Mouse (Mus musculus): ENCODE data around the gene Rngtt. TPM values are rescaled to one million over a fixed set of nuclear protein-coding genes. Genes with fewer than 3 reads are reported as not detected.
"Not testable (repeated sequence)": the region's sequence is repeated elsewhere in the genome, so short reads cannot be mapped to it uniquely, and the experiment has no call there.

The Rngtt gene
- polyA plus RNA-seq, 1 experiment, result 16.6 TPM

DNA sequence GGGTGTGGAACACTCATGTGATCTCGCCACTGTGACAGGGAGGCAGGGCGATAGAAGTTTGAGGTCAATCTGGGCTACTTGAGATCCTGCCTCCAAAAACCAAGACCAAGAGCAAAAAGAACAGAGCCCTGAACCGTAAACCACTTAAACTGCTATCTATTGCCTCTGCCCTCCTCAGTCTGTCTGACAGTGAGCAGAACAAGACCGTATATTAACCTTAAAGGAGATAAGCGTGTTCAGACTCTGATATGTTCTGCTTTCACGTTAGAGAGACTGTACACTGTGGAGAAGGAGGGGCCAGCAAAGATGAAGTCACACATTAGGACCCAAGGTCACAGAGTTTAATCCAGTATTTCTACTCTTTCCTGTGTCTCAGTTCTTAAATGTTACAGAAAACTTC, 68.8 kb downstream of the Rngtt start:
- no peaks in the 10 kb centered on the region for H3K4me1 ChIP-seq (ENCODE audit: control insufficient read depth, insufficient read depth, insufficient read length, low read length)
- no peak overlapping the region for H3K27ac ChIP-seq (replicated peaks; ENCODE audit: low read depth, low read length)
- no peak overlapping the region for H3K4me3 ChIP-seq (ENCODE audit: insufficient read depth, low read depth, low read length)

GRCm38 (mm10) chr4:33388899-33389298, 78.8 kb downstream of the Rngtt start:
- H3K4me3 ChIP-seq (ENCODE audit: insufficient read depth, low read depth, low read length), result no peak overlapping the region

GRCm38 (mm10) chr4:33390660-33391059, 80.5 kb downstream of the Rngtt start:
- Histone ChIP-seq H3K27ac (replicated peaks; ENCODE audit: low read depth, low read length) (no peak overlapping the region), H3K4me3 (ENCODE audit: insufficient read depth, low read depth, low read length) (no peak overlapping the region), H3K4me1 (ENCODE audit: control insufficient read depth, insufficient read depth, insufficient read length, low read length) (no peaks in the 10 kb centered on the region)

More at GRCm38 (mm10) chr4:33388899-33389298, 78.8 kb downstream of the Rngtt start:
- H3K27ac ChIP-seq (replicated peaks; ENCODE audit: low read depth, low read length), result no peak overlapping the region
- H3K4me1 ChIP-seq (ENCODE audit: control insufficient read depth, insufficient read depth, insufficient read length, low read length), result no peaks in the 10 kb centered on the region

GRCm38 (mm10) chr4:33393437-33393836, 83.3 kb downstream of the Rngtt start:
- no peaks in the 10 kb centered on the region for H3K4me1 ChIP-seq (ENCODE audit: control insufficient read depth, insufficient read depth, insufficient read length, low read length)
- H3K4me3 ChIP-seq (ENCODE audit: insufficient read depth, low read depth, low read length), result no peak overlapping the region
- no peak overlapping the region for H3K27ac ChIP-seq (replicated peaks; ENCODE audit: low read depth, low read length)

DNA sequence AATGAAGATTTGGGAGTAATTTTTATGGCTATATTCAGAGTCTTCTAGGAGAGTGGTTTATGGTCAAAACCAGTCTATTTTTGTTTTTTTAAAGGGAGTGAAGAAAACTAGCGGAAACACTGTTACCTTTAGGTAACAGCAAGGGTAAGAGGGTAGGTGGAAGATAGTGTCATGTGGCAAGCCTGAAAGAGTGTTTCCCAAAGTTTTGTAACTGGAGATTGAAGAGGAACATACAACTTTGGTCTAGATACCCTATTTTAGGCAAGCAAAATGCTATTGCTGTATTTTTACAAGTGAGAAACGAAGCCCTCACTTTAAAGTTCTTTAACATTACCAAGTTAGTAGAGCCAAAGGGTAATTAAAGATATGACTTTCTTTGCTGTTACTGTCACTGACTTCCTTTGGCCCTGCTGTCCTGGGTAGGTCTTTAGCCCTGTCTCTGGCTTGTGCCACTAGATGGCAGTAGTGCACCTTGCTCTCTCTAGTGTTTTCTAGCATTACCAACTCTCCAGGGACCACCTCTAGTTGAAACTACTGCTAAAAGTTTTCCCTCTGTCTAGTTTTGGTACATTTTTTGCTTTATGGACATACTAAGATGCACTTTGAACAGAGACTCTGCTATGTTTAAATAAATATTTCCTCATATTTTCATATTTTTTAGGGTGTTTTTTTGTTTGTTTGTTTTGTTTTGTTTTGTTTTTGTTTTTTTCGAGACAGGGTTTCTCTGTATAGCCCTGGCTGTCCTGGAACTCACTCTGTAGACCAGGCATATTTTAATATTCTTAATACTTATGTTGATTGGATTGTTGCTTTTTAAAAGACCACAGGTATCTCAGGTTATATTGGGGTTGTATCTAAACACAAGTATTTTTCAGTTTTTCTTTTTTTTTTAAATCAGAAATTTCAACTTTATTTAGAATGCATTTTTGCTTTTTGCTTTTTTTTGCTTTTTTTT, 86.4 kb downstream of the Rngtt start:
- no peak overlapping the region for H3K27ac ChIP-seq (replicated peaks; ENCODE audit: low read depth, low read length)
- no peak overlapping the region for H3K4me3 ChIP-seq (ENCODE audit: insufficient read depth, low read depth, low read length)
- no peaks in the 10 kb centered on the region for H3K4me1 ChIP-seq (ENCODE audit: control insufficient read depth, insufficient read depth, insufficient read length, low read length)

DNA sequence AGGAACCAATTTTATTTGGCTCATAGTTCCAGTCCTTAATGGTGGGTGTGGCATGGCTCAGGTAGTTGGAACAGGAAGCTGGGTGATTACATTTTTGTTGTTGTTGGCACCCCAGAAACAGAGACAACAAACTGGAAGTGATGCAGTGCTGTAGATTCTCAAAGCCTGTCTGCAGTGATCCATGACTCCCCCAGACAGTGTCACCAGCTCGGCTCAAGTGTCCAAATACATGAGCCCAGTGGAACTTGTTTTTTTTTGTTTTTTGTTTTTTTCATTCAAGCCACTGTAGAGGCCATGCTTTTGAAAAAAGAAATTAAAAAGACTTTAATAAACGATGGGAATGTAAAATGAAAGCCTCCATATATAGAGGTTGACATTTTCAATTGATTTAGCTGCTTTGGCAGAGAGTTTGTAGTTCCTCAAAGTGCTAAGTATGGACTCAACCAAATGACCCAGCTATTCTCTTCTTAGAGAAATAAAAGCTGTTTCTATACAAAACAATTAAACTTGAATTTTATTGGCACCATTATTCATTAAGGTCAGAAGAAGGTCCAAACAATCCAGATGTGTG, 95.7 kb downstream of the Rngtt start:
- H3K4me1 ChIP-seq (ENCODE audit: control insufficient read depth, insufficient read depth, insufficient read length, low read length), result no peaks in the 10 kb centered on the region
- no peak overlapping the region for H3K27ac ChIP-seq (replicated peaks; ENCODE audit: low read depth, low read length)
- H3K4me3 ChIP-seq (ENCODE audit: insufficient read depth, low read depth, low read length), result no peak overlapping the region

GRCm38 (mm10) chr4:33413791-33414190, 103.7 kb downstream of the Rngtt start:
- H3K4me3 ChIP-seq (ENCODE audit: insufficient read depth, low read depth, low read length), result no peak overlapping the region
- no peaks in the 10 kb centered on the region for H3K4me1 ChIP-seq (ENCODE audit: control insufficient read depth, insufficient read depth, insufficient read length, low read length)
- no peak overlapping the region for H3K27ac ChIP-seq (replicated peaks; ENCODE audit: low read depth, low read length)

DNA sequence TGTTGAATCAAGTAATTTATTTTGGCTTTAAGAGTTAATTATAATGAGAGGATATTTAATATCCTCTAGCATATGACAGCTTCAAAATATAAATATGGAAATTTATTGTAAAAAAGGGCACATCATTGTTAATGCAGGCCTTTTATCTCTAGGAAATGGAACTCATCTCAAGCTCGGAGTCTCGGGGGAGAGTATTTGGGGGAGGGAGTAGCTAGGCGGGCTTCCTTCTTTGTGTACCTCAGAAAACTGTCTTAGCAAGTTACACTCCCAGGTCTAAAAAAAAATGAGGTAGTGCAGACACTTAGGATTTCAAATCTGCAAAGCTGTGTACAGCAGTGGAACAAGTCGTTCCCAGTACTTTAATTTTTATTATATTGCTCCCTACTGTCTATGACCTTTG, 104.7 kb downstream of the Rngtt start:
- H3K4me1 ChIP-seq (ENCODE audit: control insufficient read depth, insufficient read depth, insufficient read length, low read length), result no peaks in the 10 kb centered on the region
- H3K4me3 ChIP-seq (ENCODE audit: insufficient read depth, low read depth, low read length), result no peak overlapping the region
- H3K27ac ChIP-seq (replicated peaks; ENCODE audit: low read depth, low read length), result no peak overlapping the region

DNA sequence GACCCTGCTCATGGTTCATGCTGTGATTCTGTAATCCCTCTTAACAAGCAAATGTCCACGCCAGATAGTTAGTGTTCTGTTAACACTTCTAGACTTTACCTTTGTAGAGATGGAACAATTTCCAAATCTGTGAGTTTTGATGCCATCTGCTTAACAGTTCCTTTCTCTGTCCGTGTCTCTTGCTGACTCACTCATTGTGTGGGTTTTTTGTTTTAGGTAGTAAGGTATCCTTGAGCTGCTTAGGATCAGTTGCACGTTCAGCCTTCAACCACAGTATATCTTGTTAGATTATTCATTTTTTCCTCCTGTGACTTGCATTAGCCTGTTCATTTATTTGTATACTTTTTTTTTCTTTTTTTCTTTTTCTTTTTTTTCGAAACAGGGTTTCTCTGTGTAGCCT, 107.3 kb downstream of the Rngtt start:
- Histone ChIP-seq H3K4me1 (ENCODE audit: control insufficient read depth, insufficient read depth, insufficient read length, low read length) (no peaks in the 10 kb centered on the region), H3K27ac (replicated peaks; ENCODE audit: low read depth, low read length) (no peak overlapping the region), H3K4me3 (ENCODE audit: insufficient read depth, low read depth, low read length) (no peak overlapping the region)

GRCm38 (mm10) chr4:33419644-33420043, 109.5 kb downstream of the Rngtt start:
- Histone ChIP-seq H3K4me1 (ENCODE audit: control insufficient read depth, insufficient read depth, insufficient read length, low read length) (no peaks in the 10 kb centered on the region), H3K27ac (replicated peaks; ENCODE audit: low read depth, low read length) (no peak overlapping the region), H3K4me3 (ENCODE audit: insufficient read depth, low read depth, low read length) (no peak overlapping the region)

GRCm38 (mm10) chr4:33428856-33429255, 118.7 kb downstream of the Rngtt start:
- no peaks in the 10 kb centered on the region for H3K4me1 ChIP-seq (ENCODE audit: control insufficient read depth, insufficient read depth, insufficient read length, low read length)
- H3K4me3 ChIP-seq (ENCODE audit: insufficient read depth, low read depth, low read length), result no peak overlapping the region
- no peak overlapping the region for H3K27ac ChIP-seq (replicated peaks; ENCODE audit: low read depth, low read length)

DNA sequence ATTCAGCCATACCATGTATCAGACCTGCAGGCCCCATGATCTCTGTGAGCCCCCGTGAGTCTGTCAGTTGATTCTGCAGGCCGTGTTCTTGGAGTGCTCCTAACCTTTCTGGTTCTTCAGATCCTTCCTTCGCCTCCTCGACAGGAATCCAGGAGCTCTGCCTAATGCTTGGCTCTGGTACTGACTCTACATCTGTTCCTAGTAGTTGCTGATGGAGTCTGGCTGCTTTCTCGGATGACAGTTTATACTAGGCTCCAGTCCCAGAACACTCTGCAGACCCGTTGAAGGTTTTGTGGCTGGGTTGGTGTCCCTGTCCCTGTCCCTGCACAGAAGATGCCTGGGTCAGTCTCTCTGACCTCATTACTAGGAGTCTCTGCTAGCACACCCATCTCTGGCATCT, 131.8 kb downstream of the Rngtt start:
- no peak overlapping the region for H3K4me3 ChIP-seq (ENCODE audit: insufficient read depth, low read depth, low read length)
- no peaks in the 10 kb centered on the region for H3K4me1 ChIP-seq (ENCODE audit: control insufficient read depth, insufficient read depth, insufficient read length, low read length)
- H3K27ac ChIP-seq (replicated peaks; ENCODE audit: low read depth, low read length), result no peak overlapping the region

- Histone ChIP-seq H3K4me3 (ENCODE audit: insufficient read depth, low read depth, low read length) (no peak overlapping the region), H3K27ac (replicated peaks; ENCODE audit: low read depth, low read length) (no peak overlapping the region), H3K4me1 (ENCODE audit: control insufficient read depth, insufficient read depth, insufficient read length, low read length) (no peaks in the 10 kb centered on the region)
Measured at GRCm38 (mm10) chr4:33446265-33446664, 136.2 kb downstream of the Rngtt start.

- Histone ChIP-seq H3K4me1 (ENCODE audit: control insufficient read depth, insufficient read depth, insufficient read length, low read length) (no peaks in the 10 kb centered on the region), H3K4me3 (ENCODE audit: insufficient read depth, low read depth, low read length) (no peak overlapping the region), H3K27ac (replicated peaks; ENCODE audit: low read depth, low read length) (no peak overlapping the region)
Measured at GRCm38 (mm10) chr4:33446881-33447280, 136.8 kb downstream of the Rngtt start.

DNA sequence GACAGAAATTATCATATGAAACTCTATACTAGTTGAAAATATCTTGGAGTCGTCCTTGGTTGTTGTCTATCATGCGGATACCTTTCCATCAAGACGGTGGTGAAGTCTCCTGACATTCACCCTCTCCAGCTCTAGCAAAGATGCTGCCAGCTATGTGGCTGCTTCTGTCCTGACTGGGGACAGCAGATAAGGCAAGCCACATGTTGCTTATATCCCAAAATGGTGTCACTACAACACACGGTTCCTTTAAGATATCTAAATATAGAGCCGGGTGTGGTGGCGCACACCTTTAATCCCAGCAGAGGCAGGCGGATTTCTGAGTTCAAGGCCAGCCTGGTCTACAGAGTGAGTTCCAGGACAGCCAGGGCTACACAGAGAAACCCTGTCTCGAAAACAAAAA, 140.2 kb downstream of the Rngtt start:
- H3K4me1 ChIP-seq (ENCODE audit: control insufficient read depth, insufficient read depth, insufficient read length, low read length); H3K27ac ChIP-seq (replicated peaks; ENCODE audit: low read depth, low read length); H3K4me3 ChIP-seq (ENCODE audit: insufficient read depth, low read depth, low read length): not testable (repeated sequence)

DNA sequence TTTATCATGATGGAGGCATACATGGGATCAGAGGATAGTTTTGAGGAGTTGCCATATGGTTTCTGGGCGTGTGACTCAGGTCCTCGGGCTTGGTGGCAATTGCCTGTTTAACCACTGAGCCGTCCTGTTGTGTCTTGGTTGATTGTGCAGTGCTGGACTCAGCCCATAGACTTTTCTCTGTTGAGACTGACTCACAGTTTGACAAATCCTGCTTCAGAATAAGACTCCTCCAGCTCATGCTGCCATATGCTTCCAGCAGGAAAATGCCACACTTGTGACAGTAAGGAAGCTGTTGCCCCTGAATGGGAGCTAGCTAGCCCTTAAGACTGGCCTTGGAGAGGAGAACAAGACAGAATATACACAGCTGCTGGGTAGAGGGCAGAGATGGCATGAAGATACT, 149.7 kb downstream of the Rngtt start:
- no peak overlapping the region for H3K27ac ChIP-seq (replicated peaks; ENCODE audit: low read depth, low read length)
- no peaks in the 10 kb centered on the region for H3K4me1 ChIP-seq (ENCODE audit: control insufficient read depth, insufficient read depth, insufficient read length, low read length)
- no peak overlapping the region for H3K4me3 ChIP-seq (ENCODE audit: insufficient read depth, low read depth, low read length)
